Mouse (Mus musculus) heart, embryonic 14.5 days (tissue): ENCODE measurements around the gene Acadm. TPM values are rescaled to one million over a fixed set of nuclear protein-coding genes. Genes with fewer than 3 reads are reported as not detected.

Source experiments
- ATAC-seq: fragments of 200-750 bp; cut with Nextera tagmentation; 2 replicates; pipeline ENCODE4 v1.8.0; 2017; ENCODE audit warnings: low read depth, moderate TSS enrichment; ENCODE audit not compliant: insufficient number of reproducible peaks, insufficient read depth, low FRiP score
- H3K27ac ChIP-seq, 2 experiments: fragments of 200-500 bp in 1 of 2; fragments of 300-500 bp in 1 of 2; sonication (generic) in 1 of 2; replicated peaks in 1 of 2; 2 replicates each; pipeline ENCODE4 v1.5.1; 2012 to 2014; ENCODE audit warnings: low read depth in 2 of 2, low read length in 2 of 2, control low read depth in 1 of 2, mild to moderate bottlenecking in 1 of 2, mixed read lengths in 1 of 2; ENCODE audit not compliant: control insufficient read depth in 1 of 2, insufficient read depth in 1 of 2
- H3K27me3 ChIP-seq: fragments of 300-500 bp; sonication (generic); 2 replicates; pipeline ENCODE4 v1.6.1; 2014; ENCODE audit warnings: mild to moderate bottlenecking, low read length, control low read depth; ENCODE audit not compliant: control insufficient read depth, insufficient read depth
- H3K36me3 ChIP-seq: fragments of 300-500 bp; sonication (generic); 2 replicates; pipeline ENCODE4 v1.6.1; 2014; ENCODE audit warnings: mild to moderate bottlenecking, control low read depth, low read length, mixed read lengths; ENCODE audit not compliant: control insufficient read depth, insufficient read depth
- H3K4me1 ChIP-seq, 2 experiments: fragments of 200-500 bp in 1 of 2; fragments of 300-500 bp in 1 of 2; sonication (generic) in 1 of 2; 2 replicates each; pipeline ENCODE4 v1.6.1; 2012 to 2014; ENCODE audit warnings: low read length in 2 of 2, control low read depth in 1 of 2, mixed read lengths in 1 of 2; ENCODE audit not compliant: control insufficient read depth in 2 of 2, insufficient read depth in 2 of 2
- H3K4me2 ChIP-seq: fragments of 300-500 bp; sonication (generic); 2 replicates; pipeline ENCODE4 v1.6.1; 2014; ENCODE audit warnings: mild to moderate bottlenecking, low read length
- H3K4me3 ChIP-seq, 2 experiments: fragments of 200-500 bp in 1 of 2; fragments of 300-500 bp in 1 of 2; sonication (generic) in 1 of 2; 2 replicates each; pipeline ENCODE4 v1.5.1; 2012 to 2014; ENCODE audit warnings: low read length in 2 of 2, mild to moderate bottlenecking in 2 of 2, control low read depth in 1 of 2, low read depth in 1 of 2, moderate library complexity in 1 of 2; ENCODE audit not compliant: control insufficient read depth in 1 of 2, insufficient read depth in 1 of 2
- H3K9ac ChIP-seq: fragments of 300-500 bp; sonication (generic); 2 replicates; pipeline ENCODE4 v1.6.1; 2014; ENCODE audit warnings: mild to moderate bottlenecking, low read length
- H3K9me3 ChIP-seq: fragments of 300-500 bp; sonication (generic); 2 replicates; pipeline ENCODE4 v1.6.1; 2016; ENCODE audit warnings: low read length, control low read depth; ENCODE audit not compliant: control insufficient read depth
- WGBS: fragments of 180-500 bp; shearing (Covaris S2); extraction: QIAGEN DNeasy Blood & Tissue Kit; methylation state at CpG from one replicate; pipeline ENCODE4 v1.1.7; 2014; 5-methylcytosine and 5-hydroxymethylcytosine counted together
- polyA plus RNA-seq: library from polyadenylated mRNA; unstranded; fragments of >200 nt; fragmentation: Nextera tagmentation; extraction: Ambion mirVana; gene quantifications from 2 replicates; pipeline ENCODE4 v1.2.1, GENCODE M21; 2014

The Acadm gene
- polyA plus RNA-seq, 1 experiment from 2014 or later, result 263 TPM

- Histone ChIP-seq H3K36me3 (peaks cover 55% of the 10 kb centered on the region), H3K4me2 (no peak overlapping the region), H3K27me3 (no peaks in the 10 kb centered on the region), H3K4me3 (no peak overlapping the region), H3K27ac (no peak overlapping the region), H3K9ac (no peak overlapping the region), H3K4me1 (no peaks in the 10 kb centered on the region), H3K9me3 (no peaks in the 10 kb centered on the region)
- WGBS, result 91% methylated on average over 10 of the region's 10 CpGs
- no peak for ATAC-seq
Observed at GRCm38 (mm10) chr3:153921147-153921910, 23.1 kb downstream of the Acadm start.

- Histone ChIP-seq H3K4me1 (no peaks in the 10 kb centered on the region; a peak in 1 of 4 replicates), H3K36me3 (peaks cover 18% of the 10 kb centered on the region), H3K27me3 (no peaks in the 10 kb centered on the region), H3K4me2 (no peak overlapping the region), H3K9ac (no peak overlapping the region), H3K4me3 (no peak overlapping the region), H3K9me3 (no peaks in the 10 kb centered on the region), H3K27ac (no peak overlapping the region)
- ATAC-seq, result no peak
- 44% methylated on average over 1 of the region's 1 CpGs for WGBS
Observed at GRCm38 (mm10) chr3:153917200-153917599, 27.2 kb downstream of the Acadm start.

- Histone ChIP-seq H3K36me3 (peaks cover 28% of the 10 kb centered on the region), H3K4me1 (peaks cover 9 to 29% of the 10 kb centered on the region in 2 experiments), H3K4me2 (peak overlapping the region; percentile 70), H3K9me3 (no peaks in the 10 kb centered on the region), H3K27me3 (no peaks in the 10 kb centered on the region), H3K27ac (peak overlapping the region; percentile 26 to 93; a peak in 3 of 4 replicates), H3K4me3 (peak overlapping the region in 1 of 2 experiments; percentile 79; a peak in 2 of 4 replicates), H3K9ac (peak overlapping the region; percentile 98)
- 45% methylated on average over 6 of the region's 6 CpGs for WGBS
- ATAC-seq, result no peak
Observed at GRCm38 (mm10) chr3:153913510-153914243, 30.8 kb downstream of the Acadm start.

GRCm38 (mm10) chr3:153912546-153913509, 31.6 kb downstream of the Acadm start, which contains the start of gene Rabggtb:
Gene Rabggtb, minus strand, starts transcription at chr3:153913009.
- peak within 1 kb of the TSS; percentile 93 to 96 for H3K27ac ChIP-seq
- H3K9me3 ChIP-seq, result no peaks in the 10 kb centered on the region
- WGBS, result under 1% methylated on average over 65 of the region's 65 CpGs
- peaks cover 9 to 36% of the 10 kb centered on the region in 2 experiments for H3K4me1 ChIP-seq
- H3K36me3 ChIP-seq, result peaks cover 37% of the 10 kb centered on the region
- ATAC-seq, result peak; percentile 96
- H3K27me3 ChIP-seq, result no peaks in the 10 kb centered on the region
- H3K4me3 ChIP-seq, result peak within 1 kb of the TSS; percentile 79 to 94
- H3K9ac ChIP-seq, result peak within 1 kb of the TSS; percentile 98
- H3K4me2 ChIP-seq, result peak within 1 kb of the TSS; percentile 86

GRCm38 (mm10) chr3:153911882-153912440, 32.5 kb downstream of the Acadm start:
- WGBS, result 1% methylated on average over 12 of the region's 12 CpGs
- no peak for ATAC-seq
- peaks cover 9 to 41% of the 10 kb centered on the region in 2 experiments for H3K4me1 ChIP-seq

GRCm38 (mm10) chr3:153911197-153911881, 33.1 kb downstream of the Acadm start:
- Histone ChIP-seq H3K4me2 (peak overlapping the region; percentile 86), H3K9ac (peak overlapping the region; percentile 98), H3K9me3 (no peaks in the 10 kb centered on the region), H3K4me3 (peak overlapping the region; percentile 79 to 94), H3K27ac (peak overlapping the region; percentile 49 to 93), H3K4me1 (peaks cover 9 to 41% of the 10 kb centered on the region in 2 experiments), H3K36me3 (peaks cover 52% of the 10 kb centered on the region), H3K27me3 (no peaks in the 10 kb centered on the region)
- no peak for ATAC-seq
- WGBS, result 32% methylated on average over 8 of the region's 8 CpGs

More at GRCm38 (mm10) chr3:153911882-153912440, 32.5 kb downstream of the Acadm start:
- no peaks in the 10 kb centered on the region for H3K27me3 ChIP-seq
- peaks cover 46% of the 10 kb centered on the region for H3K36me3 ChIP-seq
- peak overlapping the region; percentile 86 for H3K4me2 ChIP-seq
- peak overlapping the region; percentile 98 for H3K9ac ChIP-seq
- no peaks in the 10 kb centered on the region for H3K9me3 ChIP-seq
- H3K27ac ChIP-seq, result peak overlapping the region; percentile 82 to 93
- H3K4me3 ChIP-seq, result peak overlapping the region; percentile 79 to 94
